Mouse (Mus musculus) yolk sac, embryonic 10.5 days (tissue): ENCODE measurements around the gene Slc41a2.
"Not testable (repeated sequence)": the region's sequence is repeated elsewhere in the genome, so short reads cannot be mapped to it uniquely, and the experiment has no call there.

Experiments used
- DNase-seq: peaks from one replicate; pipeline ENCODE4 v3.0.0-alpha.2; 2017; ENCODE audit warnings: low spot score

Gene Slc41a2

GRCm38 (mm10) chr10:83353680-83354332 is 16.1 kb upstream of the Slc41a2 start:
- no peak for DNase-seq

GRCm38 (mm10) chr10:83351779-83352178 is 14.1 kb upstream of the Slc41a2 start:
- DNase-seq: not testable (repeated sequence)

DNA sequence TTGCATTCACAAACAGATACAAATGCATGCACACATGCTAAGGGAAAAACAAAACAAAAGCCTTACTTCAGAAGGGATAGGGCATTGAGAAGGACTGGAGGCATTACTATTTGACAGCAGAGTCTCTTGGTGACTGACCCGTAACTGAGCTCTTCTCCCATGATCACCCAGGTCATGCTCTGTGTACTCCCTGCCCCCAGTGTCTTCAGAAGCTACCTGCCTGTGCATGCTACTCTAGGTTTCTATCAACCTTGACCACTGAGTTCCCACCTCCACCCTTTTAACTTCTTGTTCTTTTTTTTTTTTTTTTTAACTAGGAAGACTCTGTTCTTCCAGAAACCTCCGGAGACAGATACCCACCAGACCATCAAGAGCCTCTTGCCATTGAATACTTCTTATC is 13.0 kb upstream of the Slc41a2 start:
- no peak for DNase-seq

DNA sequence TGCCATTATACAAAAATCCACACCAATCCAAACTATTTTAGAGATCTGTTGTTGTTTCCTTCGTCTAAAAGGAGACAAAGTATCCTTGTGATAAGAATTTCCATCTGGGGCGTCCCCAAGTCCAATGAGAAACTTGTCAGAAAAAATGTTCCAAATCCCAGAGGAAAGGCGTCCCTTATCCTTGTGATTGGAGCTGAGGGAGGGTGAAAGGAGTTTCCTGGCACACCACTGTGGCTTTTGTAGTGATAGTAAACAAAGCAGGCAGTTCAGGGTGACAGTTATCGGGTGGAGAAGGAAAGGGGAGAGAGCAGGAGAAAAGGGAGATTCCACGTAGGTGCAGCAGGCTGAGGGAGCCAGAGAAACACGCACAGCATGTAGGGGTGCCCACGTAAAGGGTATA is 9.8 kb upstream of the Slc41a2 start:
- no peak for DNase-seq

DNA sequence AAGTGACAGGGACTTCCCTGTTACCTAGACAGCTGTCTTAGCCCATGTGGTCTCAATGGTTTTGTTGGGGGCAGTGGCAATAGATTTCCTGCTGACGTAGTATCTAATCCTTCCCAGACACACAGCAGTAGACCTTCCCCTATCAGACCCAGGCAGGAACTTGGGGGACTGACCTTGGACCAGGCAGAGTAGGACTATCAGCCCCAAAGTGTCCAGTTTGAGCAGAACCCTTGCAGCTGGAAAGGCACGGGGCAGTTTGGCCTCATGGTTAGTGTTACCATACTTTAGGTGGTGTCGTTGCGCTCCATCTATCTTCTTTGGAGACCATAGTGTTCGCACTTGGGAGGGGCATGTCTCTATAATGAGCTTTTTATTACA is 8.7 kb upstream of the Slc41a2 start:
- DNase-seq: no peak

DNA sequence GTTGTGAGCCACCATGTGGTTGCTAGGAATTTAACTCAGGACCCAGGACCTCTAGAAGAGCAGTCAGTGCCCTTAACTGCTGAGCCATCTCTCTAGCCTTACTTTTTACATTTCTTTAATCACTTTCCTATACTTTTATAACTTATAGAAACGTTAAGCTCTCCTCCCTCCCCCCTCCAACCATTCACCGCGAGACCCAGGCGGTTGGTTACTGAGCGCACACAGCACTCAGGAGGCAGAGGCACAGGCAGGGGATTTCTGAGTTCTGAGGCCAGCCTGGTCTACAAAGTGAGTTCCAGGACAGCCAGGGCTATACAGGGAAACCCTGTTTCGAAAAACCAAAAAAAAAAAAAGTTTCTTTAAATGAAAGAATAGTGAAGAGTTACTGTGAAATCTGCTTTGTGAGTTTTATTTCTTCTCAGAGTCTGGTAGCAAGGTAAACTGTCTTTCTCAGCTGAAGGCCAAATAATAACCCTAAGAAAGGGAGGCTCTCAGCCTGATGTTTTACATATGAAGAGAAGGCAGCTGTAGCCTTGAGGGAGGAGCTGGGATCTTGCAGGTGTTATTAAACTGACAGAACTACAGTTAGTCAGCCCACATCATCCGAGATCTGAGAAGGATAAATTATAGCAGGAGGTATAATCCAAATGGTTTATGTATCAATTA is 8.1 kb upstream of the Slc41a2 start:
- no peak for DNase-seq

- DNase-seq: no peak
Measured at GRCm38 (mm10) chr10:83343828-83344685, 6.4 kb upstream of the Slc41a2 start.

DNA sequence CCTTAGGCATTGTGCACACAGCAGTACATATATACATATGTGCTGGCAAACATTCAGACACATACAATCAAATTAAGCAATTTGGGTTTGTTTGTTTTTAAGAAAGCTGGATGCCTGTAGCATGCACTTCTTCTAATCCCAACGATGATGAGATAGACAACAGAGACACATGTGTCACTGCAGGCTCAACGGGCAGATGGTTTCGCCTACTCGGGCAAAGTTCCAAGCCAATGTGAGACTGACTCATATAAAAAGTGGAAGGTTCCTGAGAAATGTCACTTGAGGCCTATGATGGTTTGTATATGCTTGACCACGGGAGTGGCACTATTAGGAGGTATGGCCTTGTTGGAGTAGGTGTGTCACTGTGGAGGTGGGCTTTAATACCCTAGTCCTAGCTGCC is 5.5 kb upstream of the Slc41a2 start:
- no peak for DNase-seq

DNA sequence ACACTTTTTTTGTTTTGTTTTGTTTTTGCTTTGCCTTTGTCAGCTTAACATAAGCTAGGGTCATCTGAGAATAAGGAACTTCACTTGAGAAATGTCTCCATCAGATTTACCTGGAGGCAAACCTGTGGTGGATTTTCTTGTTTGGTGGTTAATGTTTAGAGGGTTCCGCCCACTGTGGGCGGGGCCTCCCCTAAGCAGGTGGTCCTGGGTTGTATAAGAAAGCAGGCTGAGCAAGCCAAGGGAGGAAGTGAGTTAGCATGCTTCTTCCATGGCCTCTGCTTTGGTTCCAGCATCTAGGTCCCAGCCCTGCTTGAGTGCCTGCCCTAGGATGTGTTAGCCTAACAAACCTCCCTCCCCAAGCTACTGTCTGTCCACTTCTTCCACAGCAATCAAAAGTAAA is 3.5 kb upstream of the Slc41a2 start:
- no peak for DNase-seq

DNA sequence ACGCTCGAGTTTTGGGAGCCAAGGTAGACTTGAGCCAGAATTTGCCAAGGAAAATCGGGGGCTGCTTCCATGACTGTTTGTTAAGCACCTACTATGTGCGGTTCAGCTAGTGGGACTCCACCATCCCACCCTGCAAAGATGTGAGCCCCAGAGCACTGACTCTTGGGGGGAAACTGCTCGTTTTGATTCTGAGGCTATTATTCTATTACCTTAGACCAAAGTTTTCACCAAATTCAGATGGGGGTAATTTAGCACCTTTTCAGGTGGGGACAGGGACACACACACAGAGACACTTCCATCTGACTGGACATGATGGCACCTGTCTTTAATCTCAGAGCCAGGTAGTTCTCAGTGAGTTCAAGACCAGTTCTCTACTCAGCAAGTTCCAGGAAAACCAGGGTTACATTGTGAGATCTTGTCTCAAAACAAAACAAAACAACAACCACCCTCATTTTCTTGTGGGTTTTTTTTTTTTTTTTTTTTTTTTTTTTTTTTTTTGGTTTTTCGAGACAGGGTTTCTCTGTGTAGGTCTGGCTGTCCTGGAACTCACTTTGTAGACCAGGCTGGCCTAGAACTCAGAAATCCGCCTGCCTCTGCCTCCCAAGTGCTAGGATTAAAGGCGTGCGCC is 403 bp upstream of the Slc41a2 start:
- no peak for DNase-seq

DNA sequence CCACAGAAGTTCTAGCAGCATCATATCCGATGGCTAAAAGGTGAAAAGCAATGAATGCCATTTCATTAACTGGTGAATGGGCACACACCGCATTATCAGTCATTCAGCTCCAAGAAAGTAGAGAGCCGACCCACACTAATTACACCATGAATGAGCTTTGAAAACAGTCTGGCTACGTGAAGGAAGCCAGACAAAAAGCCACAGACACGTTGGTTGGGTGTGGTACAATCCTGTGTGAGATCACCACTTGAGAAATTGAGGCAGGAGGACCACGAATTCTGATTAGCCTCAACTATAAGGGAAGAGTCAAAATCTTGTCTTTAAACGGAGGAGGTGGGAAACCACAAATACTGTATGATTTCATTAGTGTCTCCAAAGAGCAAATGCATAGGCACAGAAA is 1.3 kb downstream of the Slc41a2 start:
- DNase-seq: no peak

DNA sequence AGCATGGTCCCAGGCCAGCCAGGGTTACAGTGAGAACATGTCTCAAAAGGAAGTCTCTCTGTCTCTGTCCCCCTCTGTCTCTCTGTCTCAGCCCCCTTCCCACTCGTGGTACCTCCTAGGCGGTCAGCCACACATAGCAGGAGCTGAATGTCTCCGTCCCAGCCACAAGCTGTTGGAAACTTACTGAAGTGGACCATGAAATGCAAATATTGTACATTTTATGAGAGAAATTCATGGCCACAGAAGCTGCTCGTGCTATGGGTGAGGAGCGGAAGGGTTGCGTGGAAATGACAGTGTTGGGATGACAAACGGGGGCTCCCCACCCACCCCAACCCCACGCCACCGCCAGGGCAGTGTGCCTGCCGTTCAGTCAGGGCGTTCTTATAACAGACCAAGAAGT is 5.1 kb downstream of the Slc41a2 start:
- no peak for DNase-seq

GRCm38 (mm10) chr10:83331811-83332210 is 5.9 kb downstream of the Slc41a2 start:
- no peak for DNase-seq

GRCm38 (mm10) chr10:83330336-83330735 is 7.3 kb downstream of the Slc41a2 start:
- DNase-seq: no peak

DNA sequence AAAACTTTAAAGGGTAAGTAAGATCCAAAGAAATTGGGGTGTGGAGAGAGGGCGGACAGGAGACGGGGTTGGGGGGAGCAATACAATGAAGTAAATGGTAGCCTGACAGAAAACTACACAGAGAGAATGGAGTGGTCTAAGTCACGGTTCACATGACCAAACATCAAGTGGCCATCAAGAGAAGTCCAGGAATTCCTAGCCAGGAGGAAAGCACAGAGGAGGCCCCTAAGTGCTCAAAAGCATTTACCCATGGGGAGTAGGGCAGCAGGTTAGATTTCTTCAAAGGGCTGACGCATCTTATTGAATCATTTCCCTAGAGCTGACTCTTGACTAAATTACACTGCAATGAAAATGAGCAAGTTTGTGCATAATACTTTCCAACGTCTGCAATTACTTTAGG is 8.9 kb downstream of the Slc41a2 start:
- no peak for DNase-seq

DNA sequence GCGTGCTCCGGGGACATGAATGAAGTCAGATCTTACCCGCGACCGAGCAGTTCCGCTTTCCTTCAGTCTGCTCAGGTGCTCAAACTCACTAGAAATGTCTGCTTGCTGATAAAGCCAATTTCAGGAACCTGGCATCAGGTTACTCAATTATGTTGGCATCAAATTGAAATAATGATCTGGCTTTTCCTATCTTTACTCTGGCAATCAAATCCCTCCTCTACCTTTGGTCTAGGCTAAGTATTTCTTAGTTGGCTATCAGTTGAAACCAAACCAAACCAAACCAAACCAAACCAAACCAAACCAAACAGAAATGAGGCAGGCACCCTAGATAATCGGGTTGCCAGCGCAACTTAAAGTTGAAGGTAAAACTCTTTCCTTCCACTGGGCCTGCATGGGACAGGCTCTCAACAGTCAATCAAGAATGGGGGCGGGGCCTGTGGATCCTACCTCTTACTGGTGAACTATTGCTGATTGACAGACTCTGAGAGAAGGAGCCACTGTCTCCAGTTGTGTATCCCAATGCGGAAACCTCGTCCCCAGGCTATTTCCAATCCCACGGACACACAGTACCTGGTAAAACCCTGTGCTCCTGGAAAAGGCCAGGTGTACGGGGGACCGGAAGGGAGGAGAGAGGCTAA is 10.9 kb downstream of the Slc41a2 start:
- DNase-seq: no peak

DNA sequence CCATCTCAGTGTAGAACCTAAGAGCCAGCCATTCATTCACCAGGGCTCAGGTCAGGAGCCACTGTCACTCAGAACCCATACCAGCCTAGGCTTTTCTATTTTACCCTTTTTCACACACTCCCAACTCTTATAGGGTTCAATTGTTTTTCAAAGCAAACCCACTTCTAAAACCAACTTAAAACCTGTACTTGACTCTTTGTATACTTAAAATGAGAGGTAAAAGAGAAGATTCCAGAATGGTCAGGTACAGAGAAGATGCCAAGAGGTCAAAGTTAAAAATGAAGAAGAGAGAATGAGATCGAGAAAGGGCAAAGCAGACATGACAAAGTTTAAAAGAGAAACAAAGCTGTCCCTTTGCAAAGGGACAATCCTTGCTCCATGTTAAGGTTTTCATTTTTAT is 11.8 kb downstream of the Slc41a2 start:
- DNase-seq: no peak

- no peak for DNase-seq
Measured at GRCm38 (mm10) chr10:83324871-83325270, 12.8 kb downstream of the Slc41a2 start.

DNA sequence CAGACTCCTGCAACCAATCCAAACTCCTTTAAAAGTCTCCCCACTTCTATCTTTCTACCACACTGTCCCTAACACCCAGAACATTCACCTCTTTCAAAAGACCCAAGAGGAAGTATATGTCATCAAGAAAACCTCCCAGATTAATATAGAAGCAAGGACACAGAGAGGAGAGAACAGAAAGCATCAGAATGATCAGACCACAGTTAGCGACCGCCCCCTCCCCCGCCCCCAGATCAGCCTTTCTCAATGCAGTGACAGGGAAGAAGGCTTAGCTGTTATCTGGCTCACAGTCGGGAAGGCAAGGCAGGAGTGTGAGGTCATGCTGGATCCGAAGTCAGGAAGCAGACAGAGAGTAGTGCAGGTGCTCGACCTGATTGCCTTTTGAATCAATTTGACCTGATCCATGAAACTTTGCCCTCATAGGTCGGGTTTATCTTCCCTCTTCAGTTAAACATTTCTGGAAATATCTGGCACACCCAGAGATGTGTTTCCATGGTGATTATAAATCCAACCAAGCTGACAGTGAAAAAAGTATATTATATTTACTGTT is 15.1 kb downstream of the Slc41a2 start:
- peak; percentile 21 for DNase-seq

DNA sequence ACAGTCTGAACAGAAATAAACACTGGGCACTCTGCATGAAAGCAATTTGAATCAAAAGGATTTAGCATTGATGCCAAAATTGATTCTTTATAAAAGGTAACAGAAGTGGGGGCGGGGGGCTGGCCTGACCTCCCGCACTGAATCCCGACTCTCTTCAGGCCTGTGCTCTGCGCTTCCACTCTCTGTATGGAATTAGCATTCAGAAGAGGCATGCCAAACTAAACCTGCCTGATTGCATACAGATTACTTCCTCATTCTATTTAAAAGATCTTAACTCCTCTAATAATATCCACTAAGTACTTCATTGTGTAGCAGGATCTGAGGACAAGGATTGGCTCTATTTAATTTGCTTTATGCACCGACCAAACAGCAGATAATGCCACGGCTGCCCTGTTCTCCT is 16.2 kb downstream of the Slc41a2 start:
- no peak for DNase-seq

DNA sequence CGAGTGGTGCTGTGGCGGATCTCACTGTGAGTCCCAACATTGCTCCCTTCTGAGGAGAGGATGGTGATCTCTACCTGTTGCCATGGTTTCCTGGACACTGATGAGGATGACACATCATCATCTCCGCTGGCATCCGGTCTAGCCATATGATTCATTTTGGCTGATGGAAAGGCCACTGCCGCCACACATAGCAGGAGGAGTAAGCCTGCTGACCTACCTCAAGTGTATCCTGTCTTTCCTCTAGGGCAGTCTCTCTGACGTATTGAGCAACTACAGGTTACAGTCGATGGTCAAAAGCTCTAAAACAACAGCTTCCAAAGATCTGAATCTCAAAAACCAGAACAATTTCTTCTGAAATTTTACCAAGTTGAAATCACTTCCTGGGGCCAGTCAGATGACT is 16.8 kb downstream of the Slc41a2 start:
- DNase-seq: no peak

DNA sequence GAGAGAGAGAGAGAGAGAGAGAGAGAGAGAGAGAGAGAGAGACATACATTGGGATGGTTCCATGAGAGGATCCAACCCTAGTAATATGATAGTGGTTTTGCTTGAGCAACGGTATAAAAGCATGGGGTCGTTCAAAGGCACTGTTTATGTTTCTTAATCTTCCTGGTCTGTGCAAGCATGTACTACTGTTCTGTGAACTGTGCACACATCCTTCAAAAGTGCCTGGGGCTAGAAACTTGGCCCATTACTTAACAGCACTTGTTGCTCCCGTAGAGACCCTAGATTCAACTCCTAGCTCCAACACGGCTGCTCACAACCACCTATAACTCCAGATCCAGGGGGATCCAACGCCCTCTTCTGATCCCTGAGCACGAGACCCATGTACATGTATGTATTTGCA is 17.3 kb downstream of the Slc41a2 start:
- no peak for DNase-seq
